Mouse (Mus musculus): ENCODE measurements around the gene Ier3. TPM values are rescaled to one million over a fixed set of nuclear protein-coding genes. Genes with fewer than 3 reads are reported as not detected.

The Ier3 gene
- total RNA-seq, 2 experiments from 2014 or later = 10.6 to 13.6 TPM

DNA sequence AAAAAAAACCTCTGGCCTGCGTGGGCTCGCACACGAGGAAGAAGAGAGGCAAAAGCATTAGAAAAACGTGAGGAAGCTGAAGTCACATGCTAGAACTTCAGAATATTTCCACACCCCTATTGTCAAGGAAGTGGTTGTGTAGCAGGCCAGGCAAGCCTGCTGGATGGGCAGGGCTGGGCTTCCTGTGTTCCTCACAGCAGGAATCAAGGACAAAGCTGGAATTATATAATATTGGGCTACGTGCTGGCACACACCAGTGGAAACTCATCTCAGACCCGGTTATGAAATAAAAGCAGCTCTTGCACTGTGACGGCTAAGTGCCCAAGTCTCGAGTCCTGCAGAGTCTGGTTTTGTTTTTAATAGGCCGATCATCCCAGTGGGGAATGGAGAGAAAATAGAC, 13.4 kb upstream of the Ier3 start:
- intact Hi-C loops (cut with DNase I) = no loop called here
- DNase-seq (ENCODE audit: low spot score in 2 of 2) = no peak

DNA sequence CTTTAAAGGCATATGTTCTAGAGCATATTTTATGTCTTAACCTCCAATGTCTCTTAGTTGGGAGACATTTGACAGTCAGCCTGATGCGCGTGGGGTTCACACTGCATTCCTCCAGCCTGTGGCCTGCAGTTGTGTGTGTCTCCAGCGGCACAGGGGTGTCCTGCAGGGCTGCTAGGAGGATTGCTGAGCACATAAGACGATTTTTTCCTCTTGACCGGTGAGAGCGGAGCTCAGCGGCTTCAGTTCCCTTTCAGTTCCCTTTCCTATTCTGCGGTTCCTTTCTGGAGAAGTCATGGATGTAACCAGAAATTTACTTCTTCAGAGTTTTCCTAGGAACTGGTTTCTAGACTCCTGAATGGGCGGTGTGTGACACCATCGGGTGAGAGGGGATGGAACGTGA, 12.1 kb upstream of the Ier3 start:
- intact Hi-C loops (cut with DNase I) = no loop called here
- DNase-seq (ENCODE audit: low spot score in 2 of 2) = no peak

DNA sequence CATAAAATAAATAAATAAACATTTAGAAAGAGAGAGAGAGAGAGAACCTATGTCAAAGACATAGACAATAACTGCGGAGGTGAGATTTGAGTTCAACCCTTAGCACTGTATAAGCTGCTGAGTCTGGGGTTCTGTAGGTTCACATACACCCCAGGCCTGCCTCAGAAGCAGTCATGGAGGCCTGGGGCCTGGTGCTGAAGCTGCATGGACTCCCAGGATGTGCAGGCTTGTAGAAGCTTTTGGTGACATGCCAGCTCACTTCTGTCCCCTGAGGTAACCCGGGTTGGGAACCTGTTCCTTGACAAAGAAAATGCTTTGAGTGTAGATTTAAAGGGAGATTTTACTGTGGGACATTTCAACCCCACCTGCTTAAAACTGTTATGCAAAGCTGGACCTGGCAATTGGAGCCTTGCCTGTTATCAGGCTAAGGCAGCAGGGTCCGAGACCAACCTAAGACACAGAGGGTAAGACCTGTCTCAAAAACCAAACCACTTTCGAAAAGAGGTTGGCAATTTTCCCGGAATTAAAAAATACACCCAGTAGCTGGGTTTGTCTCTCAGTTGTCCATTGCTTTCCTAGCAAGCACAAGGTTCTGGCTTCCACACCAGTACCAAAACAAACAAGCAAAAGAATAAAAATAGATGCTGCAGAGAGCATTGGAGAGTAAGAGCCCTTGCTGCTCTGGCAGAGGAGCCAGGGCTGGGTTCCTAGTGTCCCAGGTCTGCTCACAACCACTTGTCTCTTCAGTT, 10.4 kb upstream of the Ier3 start:
- intact Hi-C loops (cut with DNase I) = no loop called here
- no peak for DNase-seq (ENCODE audit: low spot score in 2 of 2)

DNA sequence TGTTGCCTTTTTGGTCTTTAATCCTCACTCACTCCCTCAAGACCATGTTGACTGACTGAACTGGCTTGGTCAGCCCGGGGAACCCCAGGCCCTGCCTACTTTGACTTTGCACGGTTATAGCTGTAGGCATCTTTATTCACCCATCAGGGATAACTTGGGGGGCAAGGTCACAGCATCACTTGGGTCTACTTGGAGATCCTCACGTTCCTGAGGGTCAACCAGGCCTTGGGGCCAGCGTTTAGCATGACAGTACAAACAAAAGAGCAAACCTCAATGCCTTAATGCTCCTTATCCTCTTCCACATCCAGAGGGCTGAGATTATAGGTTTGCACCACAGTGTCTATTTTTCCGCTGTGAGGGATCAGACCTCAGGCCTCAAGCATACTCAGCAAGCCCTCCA, 9.2 kb upstream of the Ier3 start:
- intact Hi-C loops (cut with DNase I) = no loop called here
- no peak for DNase-seq (ENCODE audit: low spot score in 2 of 2)

DNA sequence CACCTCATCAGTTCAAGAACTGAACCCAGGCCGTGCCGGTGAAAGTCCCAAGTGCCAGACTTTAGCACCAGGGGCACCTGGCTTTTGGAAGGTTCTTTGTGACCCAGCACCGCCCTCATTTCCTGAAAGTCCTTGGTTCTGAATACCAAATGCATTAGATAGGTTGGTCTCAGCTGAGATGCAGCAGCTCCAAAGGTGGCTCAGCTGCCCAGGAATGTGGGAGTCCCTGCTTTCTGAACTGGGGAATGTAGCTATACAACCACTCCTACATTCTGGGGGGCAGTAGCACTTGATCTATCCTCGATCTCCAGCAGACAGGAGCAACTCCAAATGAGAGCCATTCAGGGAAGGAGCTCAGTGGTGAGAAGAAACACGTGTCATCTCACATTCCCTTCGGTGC, 8.7 kb upstream of the Ier3 start:
- intact Hi-C loops (cut with DNase I) = no loop called here
- no peak for DNase-seq (ENCODE audit: low spot score in 2 of 2)

DNA sequence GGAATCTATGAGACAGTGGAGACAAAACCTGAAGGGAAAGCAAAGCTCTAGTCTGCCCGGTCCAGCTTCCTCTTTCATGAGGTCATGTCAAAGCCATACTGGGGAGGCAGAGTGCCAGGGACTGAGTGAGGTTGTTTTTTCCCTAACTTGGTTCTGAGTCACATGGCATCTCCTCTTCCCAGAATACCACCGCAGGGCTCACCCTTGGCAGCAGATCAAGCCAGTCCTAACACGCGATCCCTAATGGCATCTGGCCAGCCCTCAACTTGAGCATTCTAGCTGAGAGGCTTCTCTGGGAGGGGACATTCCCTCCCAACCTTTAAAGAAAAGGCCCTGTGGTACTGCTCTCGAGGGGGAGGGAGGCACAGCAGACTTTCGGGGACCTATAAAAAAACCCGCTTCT, 8.2 kb upstream of the Ier3 start:
- intact Hi-C loops (cut with DNase I) = no loop called here
- peak; percentile 34 to 57 for DNase-seq (ENCODE audit: low spot score in 2 of 2)

DNA sequence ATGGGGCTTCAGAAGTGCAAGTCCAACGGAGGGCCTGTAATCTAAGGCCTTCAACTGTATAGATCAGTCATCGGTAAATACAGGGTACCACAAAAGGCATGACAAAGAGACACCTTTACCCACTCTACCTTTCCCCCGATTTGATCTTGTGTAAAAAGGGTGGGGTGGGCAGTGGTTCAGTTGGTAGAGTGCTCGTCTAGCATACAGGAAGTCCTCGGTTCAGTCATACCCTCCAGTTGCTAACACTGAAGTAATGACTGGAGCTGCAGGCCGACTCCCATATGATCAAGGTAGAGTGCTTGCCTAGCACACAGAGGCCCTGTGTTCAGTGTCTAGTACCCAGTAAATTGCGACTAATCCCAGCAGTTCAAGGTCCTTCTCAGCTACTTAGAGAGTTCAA, 7.8 kb upstream of the Ier3 start:
- no peak for DNase-seq (ENCODE audit: low spot score in 2 of 2)
- intact Hi-C loops (cut with DNase I) = no loop called here

DNA sequence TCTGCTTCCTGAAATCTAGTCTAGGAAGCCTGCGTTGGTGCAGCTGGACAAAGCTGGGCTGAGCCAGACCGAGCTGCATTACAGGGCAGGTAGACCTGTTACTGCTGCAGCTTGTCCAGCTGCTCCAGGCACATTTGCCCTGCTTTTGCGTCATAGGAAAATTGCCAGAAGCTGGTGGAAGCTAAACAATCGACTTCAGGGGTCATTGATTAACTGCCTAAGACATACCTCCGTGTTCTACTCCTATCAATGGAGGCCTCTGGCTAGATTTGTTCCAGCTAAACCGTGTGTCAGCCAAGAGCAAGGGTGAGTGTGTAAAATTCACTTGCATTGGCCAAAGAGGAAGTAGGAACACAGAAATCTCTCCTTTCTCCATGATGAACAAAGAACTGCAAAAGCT, 6.8 kb upstream of the Ier3 start:
- intact Hi-C loops (cut with DNase I) = loop anchor here (5.0 kb wide), 1 partner anchor 37 kb away; no protein-coding TSS in a partner anchor
- no peak for DNase-seq (ENCODE audit: low spot score in 2 of 2)

DNA sequence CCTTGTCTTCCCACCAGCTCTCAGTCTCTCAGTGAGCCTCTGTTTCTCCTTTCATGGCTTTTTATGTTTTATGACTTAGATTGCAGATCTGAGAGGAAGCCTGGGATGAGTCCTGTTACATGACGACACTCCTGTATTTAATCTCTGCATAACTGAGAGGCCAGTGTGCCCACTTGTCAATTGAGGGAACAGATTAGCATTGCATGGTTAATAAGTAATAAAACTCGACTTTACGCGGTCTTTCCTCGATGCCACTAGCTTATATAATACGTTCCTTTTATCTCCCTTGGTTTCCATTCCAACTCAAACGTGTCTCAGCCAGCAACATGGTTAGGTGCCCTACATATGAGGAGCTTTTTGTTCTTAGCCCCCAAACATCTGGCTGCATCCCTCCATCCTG, 5.6 kb upstream of the Ier3 start:
- no peak for DNase-seq (ENCODE audit: low spot score in 2 of 2)
- intact Hi-C loops (cut with DNase I) = loop anchor here (5.0 kb wide), 1 partner anchor 39 kb away; no protein-coding TSS in a partner anchor

DNA sequence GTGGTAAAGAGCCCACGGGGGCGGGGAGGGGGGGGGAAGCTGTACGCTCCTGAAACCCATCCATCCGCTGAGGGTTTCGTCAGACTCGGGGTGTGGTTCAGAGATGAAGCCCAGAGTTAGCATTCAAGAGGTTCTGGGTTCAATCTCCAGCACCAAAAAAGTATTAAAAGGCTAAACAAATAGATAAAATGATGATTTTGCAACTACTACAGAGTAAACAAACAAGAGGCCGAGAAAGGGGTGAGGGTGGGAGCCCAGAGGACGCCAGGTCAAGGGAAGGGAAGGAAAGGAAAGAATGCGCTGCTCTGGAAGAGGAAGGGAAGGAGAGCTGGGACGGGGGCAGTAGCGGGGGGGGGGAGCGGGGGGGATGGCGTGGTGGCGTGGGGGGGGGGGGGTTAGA, 4.8 kb upstream of the Ier3 start:
- no peak for DNase-seq (ENCODE audit: low spot score in 2 of 2)
- intact Hi-C loops (cut with DNase I) = loop anchor here (5.0 kb wide), 1 partner anchor 39 kb away; no protein-coding TSS in a partner anchor

DNA sequence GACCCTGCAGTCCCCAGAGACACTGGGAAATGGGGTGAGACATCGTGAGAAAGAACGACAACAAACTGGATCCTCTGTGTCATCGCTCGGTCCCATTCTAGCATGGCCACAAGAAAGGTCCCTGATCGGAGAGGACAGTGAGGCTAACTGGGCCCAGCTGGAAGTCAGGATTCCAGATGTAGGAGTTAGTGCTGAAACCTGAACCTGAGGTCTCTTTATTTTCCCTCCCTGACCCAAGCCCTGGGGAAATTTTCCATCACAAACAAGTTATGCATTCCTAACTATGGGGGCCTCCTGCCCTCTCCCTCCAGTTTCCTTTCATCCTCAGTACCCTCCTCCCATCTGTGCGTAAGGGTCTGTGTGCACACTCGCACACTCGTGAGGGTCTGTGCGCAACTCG, 4.3 kb upstream of the Ier3 start:
- intact Hi-C loops (cut with DNase I) = loop anchor here (5.0 kb wide), 1 partner anchor 40 kb away; no protein-coding TSS in a partner anchor
- no peak for DNase-seq (ENCODE audit: low spot score in 2 of 2)

DNA sequence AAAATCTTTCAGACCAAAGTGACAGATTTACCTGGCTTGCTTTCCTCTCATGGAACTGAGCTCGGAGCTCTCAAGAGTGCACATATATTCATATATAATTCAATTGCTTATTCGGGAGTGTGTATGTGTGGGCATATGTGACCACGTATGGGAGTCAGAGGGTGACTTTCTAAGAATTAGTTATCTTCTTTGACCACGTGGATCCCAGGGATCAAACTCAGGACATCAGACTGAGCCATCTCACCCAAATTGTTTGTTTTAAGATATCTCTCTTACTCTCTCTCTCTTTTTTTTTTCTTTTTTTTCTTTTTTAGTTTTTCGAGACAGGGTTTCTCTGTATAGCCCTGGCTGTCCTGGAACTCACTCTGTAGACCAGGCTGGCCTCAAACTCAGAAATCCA, 1.4 kb upstream of the Ier3 start:
- intact Hi-C loops (cut with DNase I) = no loop called here
- DNase-seq (ENCODE audit: low spot score in 2 of 2) = no peak

DNA sequence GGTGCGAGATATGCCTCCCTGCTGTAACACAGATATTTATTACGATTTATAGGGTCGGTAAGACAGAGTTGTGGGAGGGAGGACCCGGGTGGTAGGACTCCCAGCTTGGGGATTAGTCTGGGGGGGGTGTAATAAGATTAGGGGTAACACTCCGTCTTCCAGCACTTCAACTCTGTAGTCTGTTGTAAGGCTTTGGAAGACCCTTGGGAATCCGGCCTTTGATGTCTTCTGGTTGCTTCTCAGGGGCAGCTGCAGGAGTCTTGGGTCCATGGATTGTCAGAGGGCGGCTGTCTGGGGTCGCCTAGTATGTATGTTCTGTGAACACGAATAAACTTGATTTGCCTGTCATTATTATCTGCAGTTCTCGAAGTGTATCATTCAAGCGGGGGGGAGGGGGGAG, 1.1 kb downstream of the Ier3 start:
- intact Hi-C loops (cut with DNase I) = loop anchor here (2.0 kb wide), 1 partner anchor 84 kb away; no protein-coding TSS in a partner anchor
- no peak for DNase-seq (ENCODE audit: low spot score in 2 of 2)

DNA sequence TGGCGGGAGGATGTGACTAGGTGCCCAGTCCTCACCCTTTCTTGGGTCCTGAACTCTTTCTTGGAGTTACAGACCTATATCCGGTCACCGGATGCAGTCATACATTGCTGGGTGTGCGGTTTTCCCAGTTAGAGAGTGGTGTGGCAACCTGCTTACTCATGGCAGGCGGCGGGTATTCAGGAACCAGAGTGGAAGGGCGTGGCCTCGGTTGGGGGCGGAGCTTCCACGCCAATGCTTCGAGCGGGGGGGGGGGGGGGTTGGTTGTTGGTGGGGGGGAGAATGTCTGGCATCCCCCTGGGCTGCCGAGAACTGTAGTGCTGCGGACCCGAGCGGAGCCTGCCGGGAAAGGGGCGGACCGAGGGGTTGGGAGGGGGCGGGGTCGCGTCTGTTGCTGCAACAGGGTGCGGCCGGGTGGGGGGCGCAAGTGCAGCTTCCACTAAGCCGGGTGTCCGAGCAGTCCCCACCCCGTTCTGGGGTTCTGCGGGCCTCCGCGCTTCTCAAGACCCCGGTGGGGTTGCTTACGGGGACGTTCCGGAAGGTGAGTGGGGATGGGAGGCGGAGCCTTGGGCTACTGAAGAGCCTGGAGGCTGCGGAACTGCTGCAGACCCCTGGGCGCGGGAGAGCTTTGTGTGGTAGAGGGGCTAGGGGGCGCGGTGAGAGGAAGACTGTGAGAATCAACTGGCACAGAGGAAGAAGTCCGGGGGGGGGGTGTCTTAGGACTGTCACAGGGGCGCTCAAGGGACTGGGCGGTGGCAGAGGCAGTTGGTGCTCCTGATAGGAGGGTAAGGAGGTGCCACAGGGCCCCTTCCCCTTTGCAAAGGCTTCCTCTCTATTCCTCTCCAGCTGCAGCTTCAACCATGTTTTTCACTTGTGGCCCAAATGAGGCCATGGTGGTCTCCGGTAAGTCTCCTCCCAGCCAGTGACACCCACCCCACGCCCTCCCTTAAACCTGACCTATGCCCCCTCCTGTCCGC, 1.8 kb downstream of the Ier3 start, which contains the start of gene Flot1:
Gene Flot1 (plus strand): TSS at position 267 of the 974 bp plus-strand sequence.
- peak; percentile 73 to 76 for DNase-seq (ENCODE audit: low spot score in 2 of 2)
- intact Hi-C loops (cut with DNase I) = loop anchor here (2.0 kb wide), 1 partner anchor 84 kb away; no protein-coding TSS in a partner anchor

DNA sequence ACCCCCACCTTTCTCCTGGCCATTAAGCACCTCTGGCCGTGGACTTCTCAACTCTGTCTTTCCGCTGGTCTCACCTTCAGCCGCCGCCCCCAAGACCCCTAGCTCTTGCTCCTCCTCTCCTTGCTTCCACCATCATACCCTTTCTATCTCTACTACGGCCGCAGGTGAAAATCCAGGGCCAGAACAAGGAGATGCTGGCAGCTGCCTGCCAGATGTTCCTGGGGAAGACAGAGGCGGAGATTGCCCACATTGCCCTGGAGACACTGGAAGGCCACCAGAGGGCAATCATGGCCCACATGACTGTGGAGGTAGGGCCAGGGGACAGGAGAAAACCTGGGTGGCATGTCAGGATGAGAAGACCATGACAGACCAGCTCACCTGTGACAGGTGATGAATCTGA, 2.9 kb downstream of the Ier3 start:
- intact Hi-C loops (cut with DNase I) = no loop called here
- no peak for DNase-seq (ENCODE audit: low spot score in 2 of 2)

DNA sequence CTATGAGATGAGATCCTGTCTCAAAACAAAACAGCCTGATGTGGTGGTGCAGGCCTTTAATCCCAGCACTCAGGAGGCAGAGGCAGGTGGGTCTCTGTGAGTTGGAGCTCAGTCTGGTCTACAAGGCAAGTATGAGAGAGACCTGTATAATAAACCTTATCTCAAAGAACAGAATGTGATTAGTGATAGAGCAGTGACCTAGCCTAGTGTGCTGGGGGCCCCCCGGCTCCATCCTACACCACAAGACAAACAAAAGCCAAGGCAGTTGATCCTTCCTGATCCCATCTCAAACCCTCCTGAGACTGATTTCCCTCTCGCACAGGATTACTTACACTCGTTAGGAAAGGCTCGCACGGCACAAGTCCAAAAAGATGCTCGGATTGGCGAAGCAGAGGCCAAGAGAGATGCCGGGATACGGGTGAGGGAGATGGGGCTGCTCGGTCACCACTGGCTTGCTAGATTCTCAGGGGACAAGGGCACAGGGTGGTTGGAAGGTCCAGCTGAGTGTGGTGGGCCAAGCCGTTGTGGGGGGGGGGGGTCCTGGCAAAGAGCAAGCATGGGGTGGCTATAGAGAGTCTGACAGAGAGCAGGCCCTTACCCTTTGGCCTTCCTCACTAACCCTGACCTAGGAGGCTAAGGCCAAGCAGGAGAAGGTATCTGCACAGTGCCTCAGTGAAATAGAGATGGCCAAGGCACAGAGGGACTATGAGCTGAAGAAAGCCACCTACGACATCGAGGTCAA, 3.8 kb downstream of the Ier3 start:
- intact Hi-C loops (cut with DNase I) = no loop called here
- no peak for DNase-seq (ENCODE audit: low spot score in 2 of 2)

DNA sequence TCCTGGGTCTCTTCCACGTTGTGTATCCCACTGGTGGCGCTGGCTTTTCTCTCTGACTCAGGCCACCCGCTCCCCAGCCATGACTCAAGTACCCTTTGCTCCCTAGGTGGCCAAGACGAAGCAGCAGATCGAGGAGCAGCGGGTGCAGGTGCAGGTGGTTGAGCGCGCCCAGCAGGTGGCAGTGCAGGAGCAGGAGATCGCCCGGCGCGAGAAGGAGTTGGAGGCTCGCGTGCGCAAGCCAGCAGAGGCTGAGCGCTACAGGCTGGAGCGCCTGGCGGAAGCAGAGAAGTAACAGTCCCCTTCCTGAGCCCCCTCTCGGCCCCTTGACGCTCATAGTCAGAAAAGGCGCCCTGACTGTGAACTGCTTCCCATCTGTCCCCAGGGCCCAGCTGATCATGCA, 8.3 kb downstream of the Ier3 start:
- intact Hi-C loops (cut with DNase I) = loop anchor here (2.0 kb wide), 1 partner anchor 45 kb away; no protein-coding TSS in a partner anchor
- DNase-seq (ENCODE audit: low spot score in 2 of 2) = peak; percentile 82 to 85

DNA sequence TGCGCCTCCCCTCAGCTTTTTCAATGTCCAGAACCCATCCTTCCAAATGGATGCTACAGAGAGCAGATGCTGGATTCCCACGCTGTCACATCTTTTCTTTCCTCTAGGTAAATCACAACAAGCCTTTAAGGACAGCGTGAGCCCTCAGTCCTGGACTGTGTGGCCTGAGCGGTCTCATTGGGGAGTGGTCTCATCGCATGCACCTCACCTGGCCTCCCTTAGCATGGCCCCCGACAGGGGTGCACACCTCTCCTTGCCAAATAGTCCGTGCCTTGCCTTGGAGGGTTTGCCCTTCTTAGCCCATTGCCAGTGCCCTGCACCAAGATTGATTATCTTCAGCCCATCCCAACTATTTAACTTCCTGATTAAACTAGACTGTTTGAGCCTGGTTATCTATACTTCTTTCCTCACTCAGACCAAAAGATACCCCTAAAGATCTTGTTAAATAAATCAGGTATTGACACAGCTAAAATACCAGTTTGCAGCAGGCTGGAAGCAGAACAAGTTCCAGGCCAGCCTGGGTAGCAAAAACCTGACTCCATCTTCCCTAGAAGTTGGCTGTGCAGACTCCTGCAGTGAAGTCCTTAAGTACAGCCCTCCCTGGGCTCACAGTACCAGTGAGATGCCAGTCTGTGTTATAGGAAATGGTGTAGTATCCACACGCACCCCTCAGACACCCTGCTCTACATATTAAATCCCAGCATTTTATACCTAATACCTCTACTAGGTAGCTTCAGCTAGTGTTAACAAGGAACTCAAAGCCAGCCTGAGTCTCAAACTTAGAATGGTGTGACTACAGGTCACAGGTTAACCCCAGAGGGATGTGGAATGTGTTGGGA, 11.1 kb downstream of the Ier3 start:
- no peak for DNase-seq (ENCODE audit: low spot score in 2 of 2)
- intact Hi-C loops (cut with DNase I) = no loop called here

DNA sequence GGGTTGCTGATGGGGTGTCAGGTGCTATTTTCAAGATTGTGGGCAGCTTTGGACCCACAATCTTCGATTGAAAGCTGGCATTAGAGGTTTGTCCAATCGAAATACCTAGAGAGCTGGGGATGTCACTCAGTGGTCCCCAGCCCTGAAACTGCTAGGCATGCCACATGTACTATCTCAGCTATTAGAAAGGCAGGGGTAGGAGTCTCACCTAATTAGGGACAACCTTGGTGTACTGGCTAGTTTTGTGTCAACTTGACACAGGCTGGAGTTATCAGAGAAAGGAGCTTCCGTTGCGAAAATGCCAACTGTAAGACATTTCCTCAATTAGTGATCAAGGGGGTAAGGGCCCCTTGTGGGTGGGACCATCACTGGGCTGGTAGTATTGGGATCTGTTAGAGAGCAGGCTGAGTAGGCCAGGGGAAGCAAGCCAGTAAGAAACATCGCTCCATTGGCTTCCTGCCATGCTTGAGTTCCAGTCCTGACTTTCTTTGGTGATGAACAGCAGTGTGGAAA, 11.8 kb downstream of the Ier3 start:
- intact Hi-C loops (cut with DNase I) = no loop called here

More for the DNA sequence above, 11.8 kb downstream of the Ier3 start:
- no peak for DNase-seq (ENCODE audit: low spot score in 2 of 2)

Data from left cerebral cortex, postnatal 36 days (tissue).